Mouse (Mus musculus) heart, embryonic 14.5 days (tissue): ENCODE results near the gene Syne2. TPM values are rescaled to one million over a fixed set of nuclear protein-coding genes. Genes with fewer than 3 reads are reported as not detected.
A peak's percentile ranks its signal among the peaks of the same experiment; 100 is the strongest.

Experiments used
- ATAC-seq: fragments of 200-750 bp; cut with Nextera tagmentation; 2 replicates; pipeline ENCODE4 v1.8.0; 2017; ENCODE audit warnings: low read depth, moderate TSS enrichment; ENCODE audit not compliant: insufficient number of reproducible peaks, insufficient read depth, low FRiP score
- H3K27ac ChIP-seq, 2 experiments: fragments of 200-500 bp in 1 of 2; fragments of 300-500 bp in 1 of 2; sonication (generic) in 1 of 2; replicated peaks in 1 of 2; 2 replicates each; pipeline ENCODE4 v1.5.1; 2012 to 2014; ENCODE audit warnings: low read depth in 2 of 2, low read length in 2 of 2, control low read depth in 1 of 2, mild to moderate bottlenecking in 1 of 2, mixed read lengths in 1 of 2; ENCODE audit not compliant: control insufficient read depth in 1 of 2, insufficient read depth in 1 of 2
- H3K27me3 ChIP-seq: fragments of 300-500 bp; sonication (generic); 2 replicates; pipeline ENCODE4 v1.6.1; 2014; ENCODE audit warnings: mild to moderate bottlenecking, low read length, control low read depth; ENCODE audit not compliant: control insufficient read depth, insufficient read depth
- H3K36me3 ChIP-seq: fragments of 300-500 bp; sonication (generic); 2 replicates; pipeline ENCODE4 v1.6.1; 2014; ENCODE audit warnings: mild to moderate bottlenecking, control low read depth, low read length, mixed read lengths; ENCODE audit not compliant: control insufficient read depth, insufficient read depth
- H3K4me1 ChIP-seq, 2 experiments: fragments of 200-500 bp in 1 of 2; fragments of 300-500 bp in 1 of 2; sonication (generic) in 1 of 2; 2 replicates each; pipeline ENCODE4 v1.6.1; 2012 to 2014; ENCODE audit warnings: low read length in 2 of 2, control low read depth in 1 of 2, mixed read lengths in 1 of 2; ENCODE audit not compliant: control insufficient read depth in 2 of 2, insufficient read depth in 2 of 2
- H3K4me2 ChIP-seq: fragments of 300-500 bp; sonication (generic); 2 replicates; pipeline ENCODE4 v1.6.1; 2014; ENCODE audit warnings: mild to moderate bottlenecking, low read length
- H3K4me3 ChIP-seq, 2 experiments: fragments of 200-500 bp in 1 of 2; fragments of 300-500 bp in 1 of 2; sonication (generic) in 1 of 2; 2 replicates each; pipeline ENCODE4 v1.5.1; 2012 to 2014; ENCODE audit warnings: low read length in 2 of 2, mild to moderate bottlenecking in 2 of 2, control low read depth in 1 of 2, low read depth in 1 of 2, moderate library complexity in 1 of 2; ENCODE audit not compliant: control insufficient read depth in 1 of 2, insufficient read depth in 1 of 2
- H3K9ac ChIP-seq: fragments of 300-500 bp; sonication (generic); 2 replicates; pipeline ENCODE4 v1.6.1; 2014; ENCODE audit warnings: mild to moderate bottlenecking, low read length
- H3K9me3 ChIP-seq: fragments of 300-500 bp; sonication (generic); 2 replicates; pipeline ENCODE4 v1.6.1; 2016; ENCODE audit warnings: low read length, control low read depth; ENCODE audit not compliant: control insufficient read depth
- WGBS: fragments of 180-500 bp; shearing (Covaris S2); extraction: QIAGEN DNeasy Blood & Tissue Kit; methylation state at CpG from one replicate; pipeline ENCODE4 v1.1.7; 2014; 5-methylcytosine and 5-hydroxymethylcytosine counted together
- polyA plus RNA-seq: library from polyadenylated mRNA; unstranded; fragments of >200 nt; fragmentation: Nextera tagmentation; extraction: Ambion mirVana; gene quantifications from 2 replicates; pipeline ENCODE4 v1.2.1, GENCODE M21; 2014

The Syne2 gene
- polyA plus RNA-seq, 1 experiment from 2014 or later: 55.9 TPM

- ATAC-seq: no peak
- Histone ChIP-seq H3K9ac (no peak overlapping the region), H3K9me3 (0 out of 2 replicates have a peak, but pooled peaks cover 2% of the 10 kb centered on the region), H3K4me2 (no peak overlapping the region), H3K36me3 (no peaks in the 10 kb centered on the region), H3K4me3 (no peak overlapping the region), H3K27ac (no peak overlapping the region), H3K4me1 (peaks cover 11 to 23% of the 10 kb centered on the region in 2 experiments), H3K27me3 (no peaks in the 10 kb centered on the region)
- 77% methylated on average over 9 of the region's 9 CpGs for WGBS
These were observed 55.8 kb downstream of the Syne2 start for GRCm38 (mm10) chr12:75873546-75874235.

DNA sequence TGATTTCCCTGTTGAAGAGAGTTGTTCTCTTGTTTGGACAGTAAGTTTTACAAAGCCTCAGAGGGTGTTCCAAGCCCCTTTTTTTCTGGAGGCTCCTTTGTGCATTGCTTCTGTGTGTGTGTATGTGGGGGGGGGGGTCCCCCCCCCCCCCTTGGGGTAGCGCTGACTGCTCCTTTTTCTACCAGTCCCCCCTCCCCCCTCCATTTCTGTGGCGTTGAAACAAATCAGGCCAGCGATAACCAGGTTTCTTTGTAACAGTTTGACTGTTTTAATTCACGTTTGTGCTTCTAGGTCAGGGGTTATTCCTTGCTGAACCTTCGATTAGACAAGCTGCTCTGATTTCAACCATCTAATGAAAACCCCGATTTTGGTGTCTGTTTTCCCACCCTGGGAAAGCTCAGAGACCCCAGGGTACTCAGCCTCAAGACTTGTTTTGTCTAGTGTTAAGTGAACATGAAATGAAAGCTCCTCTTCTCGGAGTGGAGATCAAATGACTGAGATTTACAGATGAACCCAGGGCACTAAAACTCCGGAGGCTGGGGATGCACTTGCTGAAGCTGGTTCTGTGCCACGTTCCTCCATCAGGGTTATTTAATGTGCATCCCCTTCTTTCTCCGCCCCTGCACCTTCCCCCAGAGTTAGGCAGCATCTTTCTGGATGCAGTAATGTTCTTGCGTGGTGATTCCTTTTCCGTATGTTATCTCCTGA is 56.5 kb downstream of the Syne2 start:
- H3K27ac ChIP-seq: no peak overlapping the region
- peaks cover 6 to 20% of the 10 kb centered on the region in 2 experiments for H3K4me1 ChIP-seq
- no peak overlapping the region for H3K4me3 ChIP-seq
- H3K27me3 ChIP-seq: no peaks in the 10 kb centered on the region
- no peak for ATAC-seq
- no peak overlapping the region for H3K9ac ChIP-seq
- no peak overlapping the region for H3K4me2 ChIP-seq
- 45% methylated on average over 12 of the region's 12 CpGs for WGBS
- H3K36me3 ChIP-seq: no peaks in the 10 kb centered on the region
- 0 out of 2 replicates have a peak, but pooled peaks cover 2% of the 10 kb centered on the region for H3K9me3 ChIP-seq

DNA sequence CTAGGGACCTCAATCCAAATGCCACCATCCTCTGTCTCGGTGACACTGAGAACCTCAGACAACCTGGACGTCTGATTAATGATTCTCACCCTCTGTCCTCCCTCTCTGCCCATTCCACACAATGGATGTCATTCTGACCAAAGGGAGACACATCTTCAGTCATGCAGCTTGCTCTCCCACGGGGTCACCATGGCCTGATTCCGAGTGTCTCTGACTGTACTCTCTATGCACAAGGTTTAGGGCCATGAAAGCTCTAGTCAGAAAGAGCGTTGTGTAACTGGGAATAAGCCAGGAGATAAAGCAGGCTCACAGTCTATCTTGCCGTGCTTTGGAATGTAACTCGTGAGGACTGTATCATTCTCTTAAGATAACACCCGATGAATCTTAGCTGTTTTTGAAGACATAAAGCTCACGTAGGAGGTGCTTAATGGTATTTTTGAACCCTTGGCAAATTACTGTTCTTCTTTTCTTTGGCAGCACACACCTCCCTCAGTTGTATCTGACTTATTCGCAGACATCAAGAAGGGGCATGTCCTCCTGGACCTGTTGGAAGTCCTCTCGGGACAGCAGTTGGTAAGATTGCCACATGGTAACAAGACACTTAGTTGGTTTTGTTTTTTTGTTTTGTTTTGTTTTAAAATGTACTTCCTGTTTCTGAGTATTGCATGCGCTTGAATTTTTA is 61.8 kb downstream of the Syne2 start:
- H3K27ac ChIP-seq: peak overlapping the region; percentile 49 to 62; a peak in 3 of 4 replicates
- H3K27me3 ChIP-seq: no peaks in the 10 kb centered on the region
- peaks cover 13% of the 10 kb centered on the region for H3K36me3 ChIP-seq
- H3K4me3 ChIP-seq: no peak overlapping the region
- ATAC-seq: no peak
- H3K4me1 ChIP-seq: peaks cover 15 to 30% of the 10 kb centered on the region in 2 experiments
- no peak overlapping the region for H3K9ac ChIP-seq
- 25% methylated on average over 12 of the region's 12 CpGs for WGBS
- H3K9me3 ChIP-seq: 0 out of 2 replicates have a peak, but pooled peaks cover 2% of the 10 kb centered on the region
- peak overlapping the region; percentile 19; the same call in 1 of the 2 replicates for H3K4me2 ChIP-seq

GRCm38 (mm10) chr12:75881554-75881953 is 63.6 kb downstream of the Syne2 start:
- H3K27me3 ChIP-seq: no peaks in the 10 kb centered on the region
- peak overlapping the region; percentile 31 to 45; a peak in 3 of 4 replicates for H3K27ac ChIP-seq
- no peak overlapping the region for H3K4me2 ChIP-seq
- no peak overlapping the region for H3K9ac ChIP-seq
- 20% methylated on average over 4 of the region's 4 CpGs for WGBS
- ATAC-seq: peak; percentile 55
- H3K4me1 ChIP-seq: peaks cover 15 to 30% of the 10 kb centered on the region in 2 experiments
- peaks cover 18% of the 10 kb centered on the region for H3K36me3 ChIP-seq
- no peak overlapping the region for H3K4me3 ChIP-seq
- H3K9me3 ChIP-seq: 0 out of 2 replicates have a peak, but pooled peaks cover 2% of the 10 kb centered on the region

DNA sequence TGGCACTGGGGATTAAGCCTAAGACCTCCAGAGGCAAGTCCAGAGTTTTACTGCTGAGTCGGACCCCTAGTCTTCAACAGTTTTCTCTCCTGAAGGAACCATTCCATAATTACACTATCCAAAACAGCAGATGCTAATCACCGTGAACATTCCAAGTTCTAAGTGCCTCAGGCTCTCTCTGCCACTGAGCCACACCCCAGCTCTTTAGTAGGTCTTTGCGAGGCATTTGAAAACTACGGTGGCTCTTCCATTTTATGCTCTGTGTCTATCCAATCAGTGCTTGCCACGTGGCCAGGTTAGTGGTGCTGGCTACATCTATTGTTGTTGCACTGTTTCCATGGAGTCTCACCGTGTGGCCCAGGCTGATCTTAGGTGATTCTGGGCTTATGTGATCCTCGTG is 68.2 kb downstream of the Syne2 start:
- Histone ChIP-seq H3K4me1 (peaks cover 3 to 9% of the 10 kb centered on the region in 2 experiments), H3K27ac (no peak overlapping the region), H3K4me2 (no peak overlapping the region), H3K9ac (no peak overlapping the region), H3K9me3 (no peaks in the 10 kb centered on the region), H3K4me3 (no peak overlapping the region), H3K27me3 (no peaks in the 10 kb centered on the region), H3K36me3 (peaks cover 41% of the 10 kb centered on the region)
- WGBS: 75% methylated on average over 7 of the region's 7 CpGs
- no peak for ATAC-seq

GRCm38 (mm10) chr12:75886946-75887345 is 69.0 kb downstream of the Syne2 start:
- Histone ChIP-seq H3K9me3 (no peaks in the 10 kb centered on the region), H3K9ac (no peak overlapping the region), H3K27me3 (no peaks in the 10 kb centered on the region), H3K4me3 (no peak overlapping the region), H3K27ac (no peak overlapping the region), H3K4me1 (peaks cover 0 to under 1% of the 10 kb centered on the region in 2 experiments; a peak in 1 of 4 replicates), H3K4me2 (no peak overlapping the region), H3K36me3 (peaks cover 41% of the 10 kb centered on the region)
- 94% methylated on average over 2 of the region's 2 CpGs for WGBS
- no peak for ATAC-seq

GRCm38 (mm10) chr12:75888721-75889120 is 70.8 kb downstream of the Syne2 start:
- Histone ChIP-seq H3K4me3 (no peak overlapping the region), H3K9me3 (no peaks in the 10 kb centered on the region; the same call in 1 of the 2 replicates), H3K4me1 (no peaks in the 10 kb centered on the region), H3K27ac (no peak overlapping the region), H3K4me2 (no peak overlapping the region), H3K9ac (no peak overlapping the region), H3K36me3 (peaks cover 47% of the 10 kb centered on the region), H3K27me3 (no peaks in the 10 kb centered on the region)
- WGBS: 94% methylated on average over 12 of the region's 12 CpGs
- ATAC-seq: no peak
